Mouse (Mus musculus) CH12.LX (cell line): ENCODE results near the gene Pex14.

Experiments
- CTCF ChIP-seq, 2 experiments: IDR thresholded peaks in 1 of 2; conservative IDR thresholded peaks in 1 of 2; 2 replicates each; pipeline ENCODE4 v1.5.1; 2011 to 2012; ENCODE audit warnings: low read depth in 2 of 2, low read length in 2 of 2, improper control_type of control experiment in 1 of 2, inconsistent platforms in 1 of 2, mild to moderate bottlenecking in 1 of 2, moderate library complexity in 1 of 2
- ELF1 ChIP-seq: IDR thresholded peaks from 2 replicates; pipeline ENCODE4 v1.6.1; 2014; ENCODE audit warnings: low read depth, mild to moderate bottlenecking, inconsistent platforms, low read length, improper control_type of control experiment
- EP300 ChIP-seq: IDR thresholded peaks from 2 replicates; pipeline ENCODE4 v1.6.1; 2011; ENCODE audit warnings: low read length, improper control_type of control experiment
- IRF4 ChIP-seq: IDR thresholded peaks from 2 replicates; pipeline ENCODE4 v1.6.1; 2014; ENCODE audit warnings: low read depth, mild to moderate bottlenecking, inconsistent platforms, low read length, improper control_type of control experiment
- MAZ ChIP-seq: IDR thresholded peaks from 2 replicates; pipeline ENCODE4 v1.6.1; 2012; ENCODE audit warnings: low read depth, mild to moderate bottlenecking, inconsistent platforms, low read length, improper control_type of control experiment, moderate library complexity
- MXI1 ChIP-seq: IDR thresholded peaks from 2 replicates; pipeline ENCODE4 v1.6.1; 2011; ENCODE audit warnings: mild to moderate bottlenecking, low read depth, low read length, improper control_type of control experiment
- POLR2A ChIP-seq: IDR thresholded peaks from 2 replicates; pipeline ENCODE4 v1.6.1; 2011; ENCODE audit warnings: low read depth, mild to moderate bottlenecking, improper control_type of control experiment, low read length
- POLR2AphosphoS2 ChIP-seq: IDR thresholded peaks from 2 replicates; pipeline ENCODE4 v1.6.1; 2011; ENCODE audit warnings: low read depth, low read length, improper control_type of control experiment
- TCF12 ChIP-seq: IDR thresholded peaks from 2 replicates; pipeline ENCODE4 v1.6.1; 2014; ENCODE audit warnings: low read depth, mild to moderate bottlenecking, inconsistent platforms, low read length, improper control_type of control experiment

DNA sequence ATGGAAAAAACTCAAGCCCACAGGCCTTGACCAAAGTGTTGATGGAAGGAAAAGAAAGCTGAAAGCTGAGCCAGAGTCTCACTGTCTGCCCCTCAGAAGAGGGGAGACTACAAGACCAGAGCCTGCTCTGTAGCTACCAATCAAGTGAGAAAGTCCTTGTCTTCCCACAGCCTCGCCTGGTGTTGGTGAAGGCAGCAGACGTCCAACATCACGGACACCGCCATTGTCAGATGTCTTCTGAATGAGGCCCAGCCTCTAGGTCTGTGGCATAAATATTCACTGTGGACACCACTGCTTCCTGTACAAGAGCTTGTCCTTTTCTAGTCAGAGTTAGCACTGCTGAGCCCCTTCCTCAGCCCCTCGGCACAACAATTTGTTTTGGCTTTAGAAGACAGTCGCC lies 80.2 kb downstream of the Pex14 start:
- TF ChIP-seq MXI1 (no peak), ELF1 (no peak), POLR2A (no peak), EP300 (no peak), CTCF (conservative IDR thresholded peaks at IDR 0.05 in 1 of 2, IDR thresholded peaks at IDR 0.05 in 1 of 2; ENCODE audit: low read depth in 2 of 2, low read length in 2 of 2) (no peak), IRF4 (no peak), TCF12 (no peak), POLR2AphosphoS2 (no peak), MAZ (no peak)
